Mouse (Mus musculus) embryonic facial prominence, embryonic 14.5 days (tissue): ENCODE results near the gene Prrc2b. TPM values are rescaled to one million over a fixed set of nuclear protein-coding genes. Genes with fewer than 3 reads are reported as not detected.

Experiments used
- ATAC-seq: fragments of 200-750 bp; cut with Nextera tagmentation; 2 replicates; pipeline ENCODE4 v1.8.0; 2017; ENCODE audit warnings: low read depth, moderate number of reproducible peaks, moderate TSS enrichment
- DNase-seq: peaks from one replicate; pipeline ENCODE4 v3.0.0-alpha.2; 2015; ENCODE audit warnings: low spot score
- H3K27ac ChIP-seq: fragments of 300-500 bp; sonication (generic); replicated peaks from 2 replicates; pipeline ENCODE4 v1.5.1; 2014; ENCODE audit warnings: low read depth, mild to moderate bottlenecking, low read length, moderate library complexity
- H3K27me3 ChIP-seq: fragments of 300-500 bp; sonication (generic); replicated peaks from 2 replicates; pipeline ENCODE4 v1.6.1; 2014; ENCODE audit warnings: low read length; ENCODE audit not compliant: control insufficient read depth, insufficient read depth
- H3K36me3 ChIP-seq: fragments of 300-500 bp; sonication (generic); 2 replicates; pipeline ENCODE4 v1.6.1; 2014; ENCODE audit warnings: low read length, mixed read lengths; ENCODE audit not compliant: control insufficient read depth, insufficient read depth
- H3K4me1 ChIP-seq: fragments of 300-500 bp; sonication (generic); 2 replicates; pipeline ENCODE4 v1.6.1; 2014; ENCODE audit warnings: antibody characterized with exemption, low read length; ENCODE audit not compliant: control insufficient read depth, insufficient read depth
- H3K4me2 ChIP-seq: fragments of 300-500 bp; sonication (generic); 2 replicates; pipeline ENCODE4 v1.6.1; 2014; ENCODE audit warnings: low read depth, mild to moderate bottlenecking, low read length, moderate library complexity, mixed read lengths
- H3K4me3 ChIP-seq: fragments of 300-500 bp; sonication (generic); 2 replicates; pipeline ENCODE4 v1.5.1; 2014; ENCODE audit warnings: low read depth, mild to moderate bottlenecking, low read length
- H3K9ac ChIP-seq: fragments of 300-500 bp; sonication (generic); 2 replicates; pipeline ENCODE4 v1.6.1; 2014; ENCODE audit warnings: low read depth, mild to moderate bottlenecking, low read length, moderate library complexity, mixed read lengths
- H3K9me3 ChIP-seq: fragments of 300-500 bp; sonication (generic); 2 replicates; pipeline ENCODE4 v1.6.1; 2016; ENCODE audit warnings: low read length; ENCODE audit not compliant: control insufficient read depth
- WGBS: fragments of 180-500 bp; shearing (Covaris S2); extraction: QIAGEN DNeasy Blood & Tissue Kit; methylation state at CpG from one replicate; pipeline ENCODE4 v1.1.7; 2014; 5-methylcytosine and 5-hydroxymethylcytosine counted together
- polyA plus RNA-seq: library from polyadenylated mRNA; unstranded; fragments of >200 nt; fragmentation: Nextera tagmentation; extraction: Ambion mirVana; gene quantifications from 2 replicates; pipeline ENCODE4 v1.2.1, GENCODE M21; 2014

Prrc2b gene
- polyA plus RNA-seq, 1 experiment from 2014 or later = 66.0 TPM

DNA sequence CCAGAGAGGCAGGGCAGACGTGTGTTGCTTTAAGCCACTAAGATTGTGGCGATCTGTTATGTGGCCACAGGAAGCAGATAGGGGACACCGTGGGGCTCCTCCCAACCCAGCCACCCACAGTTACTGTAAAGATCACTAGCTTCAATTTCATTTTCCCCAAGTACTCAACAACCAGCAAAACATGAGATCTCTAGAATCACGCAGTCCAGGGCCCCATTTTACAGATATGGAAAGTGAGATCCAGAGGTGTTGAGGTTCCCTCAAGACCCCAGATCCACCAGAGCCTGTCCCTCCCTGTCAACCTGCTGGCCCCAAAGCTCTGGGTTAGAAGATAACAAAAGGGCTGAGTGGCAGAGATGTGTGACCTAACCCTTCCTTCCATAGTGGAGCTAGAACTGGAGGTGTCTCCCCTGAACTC is 35.0 kb upstream of the Prrc2b start:
- WGBS = 88% methylated on average over 4 of the region's 4 CpGs
- no peak overlapping the region for H3K27ac ChIP-seq
- H3K4me3 ChIP-seq = no peak overlapping the region
- no peaks in the 10 kb centered on the region for H3K9me3 ChIP-seq
- ATAC-seq (no peak), DNase-seq (no peak)
- H3K4me2 ChIP-seq = no peak overlapping the region
- H3K36me3 ChIP-seq = no peaks in the 10 kb centered on the region
- H3K4me1 ChIP-seq = no peaks in the 10 kb centered on the region
- H3K27me3 ChIP-seq = no peaks in the 10 kb centered on the region
- H3K9ac ChIP-seq = no peak overlapping the region

GRCm38 (mm10) chr2:32119802-32120750 is 30.8 kb upstream of the Prrc2b start:
- Histone ChIP-seq H3K4me2 (no peak overlapping the region), H3K9me3 (no peaks in the 10 kb centered on the region), H3K4me1 (0 out of 2 replicates have a peak, but pooled peaks cover 3% of the 10 kb centered on the region), H3K36me3 (no peaks in the 10 kb centered on the region), H3K27me3 (no peaks in the 10 kb centered on the region), H3K4me3 (no peak overlapping the region), H3K27ac (no peak overlapping the region), H3K9ac (no peak overlapping the region)
- DNase-seq = no peak
- no peak for ATAC-seq
- WGBS = 84% methylated on average over 20 of the region's 20 CpGs

- H3K4me3 ChIP-seq = no peak overlapping the region
- no peaks in the 10 kb centered on the region for H3K36me3 ChIP-seq
- H3K27ac ChIP-seq = no peak overlapping the region
- H3K27me3 ChIP-seq = no peaks in the 10 kb centered on the region
- ATAC-seq (no peak), DNase-seq (no peak)
- WGBS = 29% methylated on average over 5 of the region's 5 CpGs
- no peak overlapping the region for H3K9ac ChIP-seq
- H3K9me3 ChIP-seq = no peaks in the 10 kb centered on the region
- no peak overlapping the region for H3K4me2 ChIP-seq
- H3K4me1 ChIP-seq = 0 out of 2 replicates have a peak, but pooled peaks cover 3% of the 10 kb centered on the region
These were observed 29.7 kb upstream of the Prrc2b start for GRCm38 (mm10) chr2:32121150-32121549.

GRCm38 (mm10) chr2:32121785-32122184 is 29.1 kb upstream of the Prrc2b start:
- Histone ChIP-seq H3K4me2 (no peak overlapping the region), H3K4me3 (no peak overlapping the region), H3K27ac (no peak overlapping the region), H3K36me3 (no peaks in the 10 kb centered on the region), H3K4me1 (0 out of 2 replicates have a peak, but pooled peaks cover 3% of the 10 kb centered on the region), H3K27me3 (no peaks in the 10 kb centered on the region), H3K9ac (no peak overlapping the region), H3K9me3 (no peaks in the 10 kb centered on the region)
- WGBS = 65% methylated on average over 2 of the region's 2 CpGs
- ATAC-seq (no peak), DNase-seq (no peak)

DNA sequence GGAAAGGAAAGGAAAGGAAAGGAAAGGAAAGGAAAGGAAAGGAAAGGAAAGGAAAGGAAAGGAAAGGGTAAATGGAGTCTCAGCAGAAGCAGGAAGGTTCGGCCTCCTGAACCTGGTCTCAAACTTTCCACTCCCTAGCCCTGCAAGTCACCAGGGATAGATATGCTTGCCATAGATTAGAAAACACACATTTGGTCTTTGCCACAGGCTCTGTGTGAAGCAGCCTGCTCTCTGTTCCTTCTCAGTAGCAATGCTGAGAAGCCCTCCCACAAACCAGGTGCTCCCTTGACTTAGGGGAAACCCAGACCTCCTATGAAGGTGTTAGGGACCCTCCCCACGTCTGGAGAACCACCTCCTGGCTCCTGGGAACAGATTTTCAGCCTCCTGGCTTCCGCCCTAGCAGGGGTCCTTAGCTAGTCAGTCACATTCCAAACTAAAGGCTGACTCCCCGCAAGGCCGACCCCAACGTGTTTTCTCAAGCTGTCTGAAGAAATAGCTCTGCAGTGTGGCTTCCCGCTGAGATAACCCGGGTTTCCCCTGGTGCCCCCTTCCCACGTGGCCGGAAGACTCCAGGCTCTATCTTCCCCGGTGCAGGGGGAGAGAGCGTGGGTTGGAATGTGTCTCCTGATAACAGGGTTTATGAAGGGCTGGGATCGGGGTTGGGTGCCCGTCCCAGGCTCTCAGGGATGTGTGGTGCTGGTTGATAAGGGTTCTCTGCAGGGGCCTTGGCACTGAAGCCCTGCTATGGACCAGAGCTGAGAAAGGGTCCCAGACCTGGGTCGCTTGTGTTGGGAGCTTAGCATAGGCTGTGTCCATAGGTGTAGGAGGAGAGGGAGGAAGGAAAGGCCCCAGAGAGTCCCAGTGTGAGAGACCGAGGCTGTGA is 23.0 kb upstream of the Prrc2b start:
- Histone ChIP-seq H3K4me2 (no peak overlapping the region), H3K27ac (no peak overlapping the region), H3K4me3 (no peak overlapping the region), H3K4me1 (0 out of 2 replicates have a peak, but pooled peaks cover 4% of the 10 kb centered on the region), H3K36me3 (no peaks in the 10 kb centered on the region), H3K9me3 (no peaks in the 10 kb centered on the region), H3K9ac (no peak overlapping the region), H3K27me3 (no peaks in the 10 kb centered on the region)
- 24% methylated on average over 16 of the region's 16 CpGs for WGBS
- ATAC-seq = no peak
- no peak for DNase-seq

GRCm38 (mm10) chr2:32128536-32128841 is 22.4 kb upstream of the Prrc2b start:
- H3K36me3 ChIP-seq = no peaks in the 10 kb centered on the region
- H3K27ac ChIP-seq = no peak overlapping the region
- no peaks in the 10 kb centered on the region for H3K27me3 ChIP-seq
- no peak overlapping the region for H3K9ac ChIP-seq
- 0 out of 2 replicates have a peak, but pooled peaks cover 4% of the 10 kb centered on the region for H3K4me1 ChIP-seq
- H3K4me2 ChIP-seq = no peak overlapping the region
- 81% methylated on average over 5 of the region's 5 CpGs for WGBS
- no peak for ATAC-seq
- DNase-seq = no peak
- no peaks in the 10 kb centered on the region for H3K9me3 ChIP-seq
- H3K4me3 ChIP-seq = no peak overlapping the region

GRCm38 (mm10) chr2:32129383-32130074 is 21.4 kb upstream of the Prrc2b start:
- WGBS = 58% methylated on average over 9 of the region's 11 CpGs
- Histone ChIP-seq H3K36me3 (no peaks in the 10 kb centered on the region), H3K27ac (no peak overlapping the region), H3K27me3 (no peaks in the 10 kb centered on the region), H3K4me1 (0 out of 2 replicates have a peak, but pooled peaks cover 4% of the 10 kb centered on the region), H3K9me3 (no peaks in the 10 kb centered on the region), H3K4me3 (no peak overlapping the region), H3K9ac (no peak overlapping the region), H3K4me2 (no peak overlapping the region)
- ATAC-seq = no peak
- DNase-seq = no peak

- no peak overlapping the region for H3K4me2 ChIP-seq
- ATAC-seq = no peak
These were observed 20.4 kb upstream of the Prrc2b start for GRCm38 (mm10) chr2:32130435-32130834.

More at GRCm38 (mm10) chr2:32130435-32130834, 20.4 kb upstream of the Prrc2b start:
- 33% methylated on average over 6 of the region's 6 CpGs for whole genome bisulfite sequencing
- no peaks in the 10 kb centered on the region for H3K9me3 ChIP-seq
- no peak overlapping the region for H3K9ac ChIP-seq
- no peak overlapping the region for H3K4me3 ChIP-seq
- no peaks in the 10 kb centered on the region for H3K27me3 ChIP-seq
- 0 out of 2 replicates have a peak, but pooled peaks cover 4% of the 10 kb centered on the region for H3K4me1 ChIP-seq
- H3K36me3 ChIP-seq = no peaks in the 10 kb centered on the region
- no peak overlapping the region for H3K27ac ChIP-seq
- peak; percentile 70 for DNase-seq
